Mouse (Mus musculus): ENCODE data around the gene Mr1. TPM values are rescaled to one million over a fixed set of nuclear protein-coding genes. Genes with fewer than 3 reads are reported as not detected.

The Mr1 gene
- polyA plus RNA-seq, 1 experiment from 2014 or later = 10.5 TPM

DNA sequence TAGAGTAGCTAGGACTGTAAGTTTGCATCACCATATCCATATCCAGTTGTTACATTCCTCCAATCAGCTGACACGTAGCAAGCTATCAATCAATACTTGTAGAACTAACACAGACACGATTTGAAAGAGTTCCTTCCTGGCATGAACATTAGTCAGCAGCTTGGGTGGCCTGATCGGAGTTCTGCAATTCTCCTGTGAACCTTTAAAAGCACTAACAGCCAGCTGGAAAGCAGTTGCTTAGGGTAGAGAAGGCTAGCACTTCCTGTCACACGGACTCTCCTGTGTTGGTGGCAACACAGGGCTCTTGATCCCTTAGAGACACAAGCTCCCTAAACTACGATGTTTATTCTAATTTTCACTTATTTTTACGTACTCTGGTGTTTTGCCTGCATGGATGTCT lies 994 bp downstream of the Mr1 start:
- DNase-seq (ENCODE audit: low spot score) = peak; percentile 77
- H3K4me3 ChIP-seq (ENCODE audit: low read depth, low read length) = peak overlapping the region; percentile 50; the same call in 1 of the 2 replicates
- peak overlapping the region; percentile 81 for H3K27ac ChIP-seq (ENCODE audit: low read length)
- ATAC-seq = peak; percentile 67
- no peaks in the 10 kb centered on the region for H3K36me3 ChIP-seq (ENCODE audit: insufficient read depth, low read length)
- H3K9me3 ChIP-seq (ENCODE audit: low read length) = no peaks in the 10 kb centered on the region
- 30% methylated on average over 6 of the region's 6 CpGs for WGBS
- peak overlapping the region; percentile 44; the same call in 1 of the 2 replicates for H3K9ac ChIP-seq (replicated peaks; ENCODE audit: low read depth)
- H3K4me1 ChIP-seq (ENCODE audit: insufficient read depth, low read depth, low read length) = no peaks in the 10 kb centered on the region
- TF ChIP-seq EP300 (IDR thresholded peaks at IDR 0.05) (no peak), CTCF (IDR thresholded peaks at IDR 0.05) (no peak)
- peak overlapping the region; percentile 52 for H3K4me2 ChIP-seq (replicated peaks; ENCODE audit: low read depth, low read length)
- H3K27me3 ChIP-seq (replicated peaks; ENCODE audit: insufficient read depth, low read length) = no peaks in the 10 kb centered on the region

DNA sequence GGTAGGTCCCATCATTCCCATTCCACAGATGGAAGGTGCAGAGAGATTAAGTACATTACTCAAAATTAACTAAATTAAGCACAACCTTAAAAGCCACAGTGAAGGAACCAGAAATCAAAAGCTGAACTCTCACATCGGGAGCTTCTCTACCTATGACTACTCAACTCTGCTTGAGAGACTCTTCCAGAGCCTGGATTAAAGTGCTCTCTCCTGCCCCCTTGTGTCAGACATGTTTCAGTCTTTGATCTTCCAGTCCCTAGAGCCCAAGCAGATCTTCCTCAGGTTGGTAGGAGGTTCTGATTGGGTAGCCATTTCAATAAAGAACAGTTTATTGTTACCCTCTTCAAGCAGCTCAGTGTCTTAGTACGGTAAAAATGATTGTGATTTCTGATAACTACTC lies 6.5 kb downstream of the Mr1 start:
- 61% methylated on average over 2 of the region's 2 CpGs for WGBS
- no peak overlapping the region for H3K9ac ChIP-seq (replicated peaks; ENCODE audit: low read depth)
- peak; percentile 56 for ATAC-seq
- H3K27me3 ChIP-seq (replicated peaks; ENCODE audit: insufficient read depth, low read length) = no peaks in the 10 kb centered on the region
- peak; percentile 77 for DNase-seq (ENCODE audit: low spot score)
- TF ChIP-seq EP300 (IDR thresholded peaks at IDR 0.05) = no peak
- TF ChIP-seq CTCF (IDR thresholded peaks at IDR 0.05) = peak; percentile 79
- no peak overlapping the region for H3K4me3 ChIP-seq (ENCODE audit: low read depth, low read length)
- H3K27ac ChIP-seq (ENCODE audit: low read length) = no peak overlapping the region
- H3K36me3 ChIP-seq (ENCODE audit: insufficient read depth, low read length) = no peaks in the 10 kb centered on the region
- H3K4me1 ChIP-seq (ENCODE audit: insufficient read depth, low read depth, low read length) = peaks cover 3% of the 10 kb centered on the region; the same call in 1 of the 2 replicates
- no peak overlapping the region for H3K4me2 ChIP-seq (replicated peaks; ENCODE audit: low read depth, low read length)
- no peaks in the 10 kb centered on the region for H3K9me3 ChIP-seq (ENCODE audit: low read length)

DNA sequence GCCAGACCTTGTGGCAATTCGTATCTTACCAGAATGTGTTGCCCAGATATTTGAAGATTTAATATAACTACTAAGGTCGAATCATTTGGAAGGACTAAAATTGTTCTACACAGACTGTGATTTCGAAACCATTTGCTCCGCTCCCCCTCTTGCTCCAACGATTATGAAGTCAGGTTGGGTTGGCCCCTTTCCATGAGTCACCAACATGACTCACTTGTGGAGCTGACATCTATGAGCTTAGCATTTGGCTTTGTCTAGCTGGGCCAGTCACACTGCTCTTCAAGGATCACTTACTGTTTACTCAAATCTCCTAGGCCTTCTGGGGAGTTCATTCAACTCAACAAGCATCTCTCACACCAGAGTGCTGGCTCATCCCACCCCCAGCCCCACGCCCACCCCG lies 7.8 kb downstream of the Mr1 start:
- H3K27me3 ChIP-seq (replicated peaks; ENCODE audit: insufficient read depth, low read length) = no peaks in the 10 kb centered on the region
- no peak overlapping the region for H3K27ac ChIP-seq (ENCODE audit: low read length)
- ATAC-seq = peak; percentile 92
- no peaks in the 10 kb centered on the region for H3K36me3 ChIP-seq (ENCODE audit: insufficient read depth, low read length)
- H3K4me3 ChIP-seq (ENCODE audit: low read depth, low read length) = no peak overlapping the region
- TF ChIP-seq CTCF (IDR thresholded peaks at IDR 0.05) (no peak), EP300 (IDR thresholded peaks at IDR 0.05) (peak; percentile 70)
- H3K9ac ChIP-seq (replicated peaks; ENCODE audit: low read depth) = no peak overlapping the region
- DNase-seq (ENCODE audit: low spot score) = peak; percentile 94
- 49% methylated on average over 7 of the region's 7 CpGs for WGBS
- H3K4me2 ChIP-seq (replicated peaks; ENCODE audit: low read depth, low read length) = no peak overlapping the region
- H3K4me1 ChIP-seq (ENCODE audit: insufficient read depth, low read depth, low read length) = peaks cover 3% of the 10 kb centered on the region; the same call in 1 of the 2 replicates
- no peaks in the 10 kb centered on the region for H3K9me3 ChIP-seq (ENCODE audit: low read length)

DNA sequence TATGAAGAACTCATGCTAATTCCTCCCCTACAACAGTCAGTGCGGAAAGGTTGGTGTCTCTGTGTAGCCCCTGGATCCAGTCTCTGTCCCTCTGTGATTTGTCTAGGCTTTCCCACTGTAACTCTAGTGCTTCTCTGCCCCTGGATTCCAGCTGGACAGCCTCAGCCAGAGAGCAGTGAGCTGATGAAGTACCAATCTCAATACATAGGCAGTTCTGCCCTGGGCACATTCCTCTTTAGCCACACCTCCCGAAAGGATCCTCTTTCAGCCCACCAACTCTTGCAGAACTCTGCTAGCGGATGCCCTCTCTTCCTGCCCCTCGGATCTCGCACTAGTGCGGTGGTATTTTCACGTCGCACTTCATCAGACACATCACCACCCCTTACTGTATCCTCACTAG lies 11.7 kb downstream of the Mr1 start:
- no peaks in the 10 kb centered on the region for H3K36me3 ChIP-seq (ENCODE audit: insufficient read depth, low read length)
- peaks cover 2% of the 10 kb centered on the region; the same call in 1 of the 2 replicates for H3K4me1 ChIP-seq (ENCODE audit: insufficient read depth, low read depth, low read length)
- no peak overlapping the region for H3K27ac ChIP-seq (ENCODE audit: low read length)
- no peaks in the 10 kb centered on the region for H3K27me3 ChIP-seq (replicated peaks; ENCODE audit: insufficient read depth, low read length)
- H3K9ac ChIP-seq (replicated peaks; ENCODE audit: low read depth) = no peak overlapping the region
- H3K4me3 ChIP-seq (ENCODE audit: low read depth, low read length) = no peak overlapping the region
- no peaks in the 10 kb centered on the region for H3K9me3 ChIP-seq (ENCODE audit: low read length)
- WGBS = 32% methylated on average over 8 of the region's 8 CpGs
- DNase-seq (ENCODE audit: low spot score) = peak; percentile 61
- TF ChIP-seq CTCF (IDR thresholded peaks at IDR 0.05) (no peak), EP300 (IDR thresholded peaks at IDR 0.05) (no peak)
- no peak overlapping the region for H3K4me2 ChIP-seq (replicated peaks; ENCODE audit: low read depth, low read length)
- peak; percentile 52 for ATAC-seq

DNA sequence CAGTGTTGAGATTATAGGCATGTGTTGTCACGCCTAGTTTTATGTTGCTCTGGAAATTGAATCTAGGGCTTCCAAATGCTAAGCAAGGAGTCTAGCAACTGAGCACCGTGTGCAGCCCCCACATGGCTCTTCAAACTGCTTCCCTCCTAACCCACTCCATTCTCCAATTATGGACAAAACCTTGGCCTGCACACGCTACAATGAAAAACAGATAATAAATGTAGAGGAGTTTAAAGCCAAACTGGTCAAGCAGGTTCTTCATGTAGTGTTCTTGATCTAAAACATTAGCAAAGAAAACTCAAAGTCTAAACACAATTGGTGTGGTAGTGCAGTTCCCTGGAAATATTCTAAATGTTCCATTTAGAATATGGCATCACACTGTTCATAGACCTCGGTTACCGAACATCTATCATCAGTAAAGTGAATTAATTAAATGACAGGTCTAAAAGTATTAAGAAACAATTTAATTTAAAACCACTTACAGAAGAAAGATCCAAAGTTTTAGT lies 19.1 kb downstream of the Mr1 start:
- 77% methylated on average over 5 of the region's 5 CpGs for WGBS
- Histone ChIP-seq H3K27me3 (replicated peaks; ENCODE audit: insufficient read depth, low read length) (no peaks in the 10 kb centered on the region), H3K27ac (ENCODE audit: low read length) (no peak overlapping the region), H3K4me3 (ENCODE audit: low read depth, low read length) (no peak overlapping the region), H3K4me2 (replicated peaks; ENCODE audit: low read depth, low read length) (no peak overlapping the region), H3K36me3 (ENCODE audit: insufficient read depth, low read length) (no peaks in the 10 kb centered on the region), H3K4me1 (ENCODE audit: insufficient read depth, low read depth, low read length) (no peaks in the 10 kb centered on the region), H3K9me3 (ENCODE audit: low read length) (no peaks in the 10 kb centered on the region), H3K9ac (replicated peaks; ENCODE audit: low read depth) (no peak overlapping the region)
- TF ChIP-seq EP300 (IDR thresholded peaks at IDR 0.05) (no peak), CTCF (IDR thresholded peaks at IDR 0.05) (no peak)
- no peak for DNase-seq (ENCODE audit: low spot score)
- no peak for ATAC-seq

DNA sequence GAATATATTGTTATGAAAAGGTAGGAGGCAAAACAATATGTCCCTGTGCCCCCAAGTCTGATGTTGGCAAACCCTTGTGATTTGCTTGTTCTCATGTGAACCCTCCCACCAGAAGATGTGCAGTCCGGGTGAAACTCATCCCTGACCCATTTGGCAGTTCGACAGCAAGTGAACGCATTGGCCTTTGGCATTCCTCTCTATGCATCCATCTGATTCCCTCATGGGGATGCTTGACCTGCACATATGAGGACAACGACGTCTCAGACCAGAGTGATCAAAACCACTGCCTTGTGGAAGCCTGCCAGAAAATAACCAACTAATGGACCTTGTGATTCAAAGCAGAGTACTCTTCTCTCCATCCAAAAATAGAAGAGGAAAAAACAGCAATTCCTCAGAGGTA lies 19.9 kb downstream of the Mr1 start:
- ATAC-seq (no peak), DNase-seq (ENCODE audit: low spot score) (no peak)
- Histone ChIP-seq H3K4me1 (ENCODE audit: insufficient read depth, low read depth, low read length) (peaks cover 3% of the 10 kb centered on the region; the same call in 1 of the 2 replicates), H3K4me3 (ENCODE audit: low read depth, low read length) (no peak overlapping the region), H3K27me3 (replicated peaks; ENCODE audit: insufficient read depth, low read length) (no peaks in the 10 kb centered on the region), H3K4me2 (replicated peaks; ENCODE audit: low read depth, low read length) (no peak overlapping the region), H3K9me3 (ENCODE audit: low read length) (no peaks in the 10 kb centered on the region), H3K27ac (ENCODE audit: low read length) (no peak overlapping the region), H3K36me3 (ENCODE audit: insufficient read depth, low read length) (no peaks in the 10 kb centered on the region), H3K9ac (replicated peaks; ENCODE audit: low read depth) (no peak overlapping the region)
- 71% methylated on average over 5 of the region's 5 CpGs for WGBS
- TF ChIP-seq CTCF (IDR thresholded peaks at IDR 0.05) (no peak), EP300 (IDR thresholded peaks at IDR 0.05) (no peak)

DNA sequence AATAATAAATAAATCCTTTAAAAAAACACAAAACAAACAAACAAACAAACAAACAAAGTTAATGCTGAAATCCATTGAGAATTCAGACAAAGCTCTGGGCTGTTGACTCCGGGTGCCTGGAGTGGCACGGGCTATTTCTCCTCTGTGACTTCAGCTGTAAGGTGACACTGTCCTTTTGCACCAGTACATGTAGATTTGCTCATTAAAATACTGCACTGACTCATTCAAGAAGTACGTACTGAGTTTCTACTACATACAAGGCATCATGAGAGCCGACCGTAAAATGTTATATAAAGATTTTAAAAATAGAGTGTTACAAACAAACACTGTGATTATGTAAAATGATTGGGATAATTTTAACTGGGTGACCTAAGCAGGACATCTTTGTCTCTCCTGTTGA lies 22.2 kb downstream of the Mr1 start:
- no peak overlapping the region for H3K4me3 ChIP-seq (ENCODE audit: low read depth, low read length)
- no peak for DNase-seq (ENCODE audit: low spot score)
- H3K27ac ChIP-seq (ENCODE audit: low read length) = no peak overlapping the region
- H3K9ac ChIP-seq (replicated peaks; ENCODE audit: low read depth) = no peak overlapping the region
- no peaks in the 10 kb centered on the region for H3K36me3 ChIP-seq (ENCODE audit: insufficient read depth, low read length)
- H3K27me3 ChIP-seq (replicated peaks; ENCODE audit: insufficient read depth, low read length) = no peaks in the 10 kb centered on the region
- H3K4me1 ChIP-seq (ENCODE audit: insufficient read depth, low read depth, low read length) = peaks cover 3% of the 10 kb centered on the region; the same call in 1 of the 2 replicates
- TF ChIP-seq EP300 (IDR thresholded peaks at IDR 0.05) = no peak
- TF ChIP-seq CTCF (IDR thresholded peaks at IDR 0.05) = no peak
- H3K9me3 ChIP-seq (ENCODE audit: low read length) = no peaks in the 10 kb centered on the region
- 94% methylated on average over 5 of the region's 5 CpGs for WGBS
- ATAC-seq = no peak
- H3K4me2 ChIP-seq (replicated peaks; ENCODE audit: low read depth, low read length) = no peak overlapping the region

Data from lung, postnatal 0 days (tissue).